Mouse (Mus musculus): ENCODE measurements at regions not wholly inside any gene's neighbourhood (a gene's known extent, or its start where the extent isn't known, plus 50 kb on each side); places are given as distances from the start of the nearest gene placed in this dataset.

DNA sequence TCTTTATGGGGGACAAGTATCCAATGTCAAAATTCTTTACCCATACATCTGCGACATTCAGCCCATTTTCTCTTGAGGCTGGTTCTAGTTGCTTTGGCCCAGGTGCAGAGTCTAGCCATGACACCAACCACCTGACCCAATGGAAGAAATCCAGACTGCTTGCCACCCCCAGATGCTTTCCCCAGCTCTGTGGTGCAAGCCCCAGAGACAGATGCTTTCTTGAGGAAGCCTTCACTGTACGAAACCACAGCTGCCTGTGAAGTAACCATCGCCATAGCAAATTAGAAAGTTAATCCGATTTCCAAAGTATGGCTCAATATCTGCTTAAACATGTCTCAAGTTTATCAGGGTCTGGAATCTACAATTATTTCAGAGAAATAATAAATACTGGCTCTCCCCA, 138.5 kb downstream of the Arrdc4 start:
- no peak for TF ChIP-seq CTCF (IDR thresholded peaks at IDR 0.05; ENCODE audit: borderline replicate concordance, insufficient read depth, low read depth, low read length)
- no peak for TF ChIP-seq POLR2A (IDR thresholded peaks at IDR 0.05; ENCODE audit: borderline replicate concordance, insufficient read depth, low read length)

All from cerebellum, adult 2 months (tissue).